Mouse (Mus musculus) kidney, postnatal 25 days (tissue): Measurements from ENCODE around the gene Hscb.

ENCODE experiments used
- DNase-seq, 2 experiments: peaks; one replicate each; pipeline ENCODE4 v3.0.0; 2021; ENCODE audit warnings: mixed read lengths in 2 of 2

The Hscb gene

GRCm38 (mm10) chr5:110780761-110781528, 58.6 kb downstream of the Hscb start:
- peak; percentile 25 to 48 for DNase-seq

GRCm38 (mm10) chr5:110779998-110780760, 59.4 kb downstream of the Hscb start, which contains the start of gene Pus1:
TSS of gene Pus1 (minus strand) at chr5:110780659.
- peak; percentile 96 to 97 for DNase-seq

GRCm38 (mm10) chr5:110779276-110779997, 60.1 kb downstream of the Hscb start:
- peak in 1 of 2 experiments; percentile 43 for DNase-seq
